Mouse (Mus musculus) retina, postnatal 7 days (tissue): ENCODE data around the gene Nhs.

Source experiments
- DNase-seq: peaks from one replicate; pipeline ENCODE4 v3.0.0-alpha.2; 2012; ENCODE audit warnings: low read depth, low spot score

Nhs gene

GRCm38 (mm10) chrX:162020039-162020566 is 139.4 kb downstream of the Nhs start:
- DNase-seq = no peak

GRCm38 (mm10) chrX:162017471-162017870 is 142.1 kb downstream of the Nhs start:
- no peak for DNase-seq

GRCm38 (mm10) chrX:162012570-162012969 is 147.0 kb downstream of the Nhs start:
- DNase-seq = no peak

- DNase-seq = no peak
These were observed 149.7 kb downstream of the Nhs start for GRCm38 (mm10) chrX:162009876-162010275.

- no peak for DNase-seq
These were observed 155.7 kb downstream of the Nhs start for GRCm38 (mm10) chrX:162003818-162004217.

GRCm38 (mm10) chrX:161998876-161999275 is 160.7 kb downstream of the Nhs start:
- no peak for DNase-seq

GRCm38 (mm10) chrX:161997170-161997795 is 162.2 kb downstream of the Nhs start:
- DNase-seq = no peak

GRCm38 (mm10) chrX:161990171-161990570 is 169.4 kb downstream of the Nhs start:
- no peak for DNase-seq

GRCm38 (mm10) chrX:161984961-161985360 is 174.6 kb downstream of the Nhs start:
- DNase-seq = no peak

- no peak for DNase-seq
These were observed 178.1 kb downstream of the Nhs start for GRCm38 (mm10) chrX:161981399-161981798.

- DNase-seq = no peak
These were observed 179.6 kb downstream of the Nhs start for GRCm38 (mm10) chrX:161979946-161980345.

GRCm38 (mm10) chrX:161977236-161977841 is 182.2 kb downstream of the Nhs start:
- DNase-seq = no peak

- DNase-seq = no peak
These were observed 183.2 kb downstream of the Nhs start for GRCm38 (mm10) chrX:161976376-161976775.

GRCm38 (mm10) chrX:161973572-161973971 is 186.0 kb downstream of the Nhs start:
- no peak for DNase-seq

GRCm38 (mm10) chrX:161972723-161973122 is 186.8 kb downstream of the Nhs start:
- no peak for DNase-seq

GRCm38 (mm10) chrX:161971961-161972502 is 187.5 kb downstream of the Nhs start:
- no peak for DNase-seq

- no peak for DNase-seq
These were observed 188.4 kb downstream of the Nhs start for GRCm38 (mm10) chrX:161971131-161971530.

GRCm38 (mm10) chrX:161967692-161968091 is 191.8 kb downstream of the Nhs start:
- DNase-seq = no peak

- DNase-seq = no peak
These were observed 196.2 kb downstream of the Nhs start for GRCm38 (mm10) chrX:161963372-161963771.

GRCm38 (mm10) chrX:161962855-161963254 is 196.7 kb downstream of the Nhs start:
- DNase-seq = no peak

GRCm38 (mm10) chrX:161961756-161962155 is 197.8 kb downstream of the Nhs start:
- DNase-seq = no peak

GRCm38 (mm10) chrX:161961176-161961575 is 198.4 kb downstream of the Nhs start:
- DNase-seq = no peak

GRCm38 (mm10) chrX:161952356-161952755 is 207.2 kb downstream of the Nhs start:
- DNase-seq = no peak
